Mouse (Mus musculus) embryonic fibroblast, embryonic 13.5 days (primary cell): ENCODE results near the gene Tmem150c.

Experiments used
- CTCF ChIP-seq: IDR thresholded peaks from 2 replicates; pipeline ENCODE4 v1.5.1; 2011; ENCODE audit warnings: mild to moderate bottlenecking, control low read depth, low read length, moderate library complexity, borderline replicate concordance; ENCODE audit not compliant: insufficient read depth
- POLR2A ChIP-seq: IDR thresholded peaks from 2 replicates; pipeline ENCODE4 v1.6.1; 2011; ENCODE audit warnings: low read depth, mild to moderate bottlenecking, control low read depth, low read length, moderate library complexity

DNA sequence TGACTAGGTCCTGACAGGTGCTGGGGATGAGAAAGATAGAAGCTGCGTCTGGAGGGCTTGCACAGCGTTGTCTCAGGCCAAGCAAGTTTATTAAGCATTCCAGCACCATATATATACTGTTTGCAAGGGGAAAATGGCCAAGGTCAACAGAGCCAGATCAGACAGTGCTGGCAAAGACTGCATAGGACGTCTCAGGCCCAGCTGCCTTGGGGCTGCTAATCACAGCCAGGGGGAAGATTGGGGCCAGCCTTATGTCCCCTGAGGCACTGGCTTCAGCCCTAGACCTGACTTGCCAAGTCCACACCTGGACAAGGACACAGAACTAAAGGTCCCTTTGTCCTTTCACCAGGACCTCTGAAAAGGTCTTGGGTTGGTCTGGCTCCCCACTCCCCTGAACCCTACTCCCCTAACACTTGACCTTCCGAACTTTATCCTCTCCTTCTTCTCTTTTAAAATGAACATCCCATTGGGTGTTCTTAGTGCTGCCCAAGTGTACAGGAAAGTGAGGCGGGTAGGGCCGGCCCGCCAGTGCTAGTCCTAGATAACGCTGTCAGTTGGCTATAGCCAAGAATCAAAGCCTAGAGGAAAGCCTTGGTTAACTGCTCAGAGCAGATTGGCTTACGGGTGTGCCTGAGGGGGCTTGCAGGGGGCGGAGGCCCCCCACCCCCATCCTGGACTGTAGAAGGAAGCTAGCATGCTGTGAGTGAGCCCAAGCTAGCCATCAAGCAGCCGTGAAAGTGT lies 104.6 kb downstream of the Tmem150c start:
- TF ChIP-seq CTCF (no peak), POLR2A (no peak)
